Mouse (Mus musculus): ENCODE results near the gene Nrbf2. TPM values are rescaled to one million over a fixed set of nuclear protein-coding genes. Genes with fewer than 3 reads are reported as not detected.

Gene Nrbf2
- 8.3 TPM in 2 replicates for polyA plus RNA-seq (2012; rRNA removed)

DNA sequence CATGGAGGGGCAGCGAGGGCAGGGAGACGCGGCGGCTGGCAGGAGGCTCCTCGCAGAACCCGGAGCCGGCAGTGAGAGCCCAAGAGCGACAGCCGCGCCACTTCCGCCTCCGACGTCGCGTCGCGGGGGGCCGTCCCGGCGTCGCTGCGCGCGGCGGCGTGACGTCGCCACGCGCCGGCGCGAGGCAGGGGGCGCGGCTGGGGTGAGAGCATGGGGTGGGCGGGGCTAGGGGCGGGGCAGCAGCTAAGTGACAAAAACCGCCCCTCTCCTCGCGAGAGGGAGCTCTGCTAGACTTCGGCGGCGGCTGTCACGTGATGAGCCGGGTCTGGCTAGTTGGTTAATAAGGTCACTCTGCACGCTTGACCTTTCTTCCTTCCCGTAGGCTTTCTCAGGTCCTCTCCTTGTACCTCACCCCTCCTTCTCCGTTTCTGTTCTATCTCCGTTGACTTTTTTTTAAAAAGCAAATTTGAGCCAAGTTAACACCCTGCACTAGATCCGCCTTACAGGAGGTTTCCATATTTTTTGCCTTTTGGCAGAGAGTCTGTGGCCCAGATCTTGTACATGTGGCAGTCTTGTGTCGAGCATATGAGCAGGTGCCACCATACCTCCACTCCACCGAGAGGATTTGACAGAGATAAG, at the start of gene Nrbf2:
TSS of gene Nrbf2 (minus strand) at position 130 of the 639 bp plus-strand sequence.
- 1% methylated on average over 47 of the region's 52 CpGs for WGBS
- TF ChIP-seq CTCF (IDR thresholded peaks at IDR 0.05; ENCODE audit: insufficient read depth, low read length) (no peak), POLR2A (IDR thresholded peaks at IDR 0.05; ENCODE audit: borderline replicate concordance, extremely low read depth, low read depth, low read length) (peak; percentile 23; the same call in 1 of the 2 replicates)
- peaks cover 10% of the 10 kb centered on the region for H3K4me1 ChIP-seq (ENCODE audit: control insufficient read depth, insufficient read depth, low read length)
- peak within 1 kb of the TSS; percentile 81 for H3K4me3 ChIP-seq (replicated peaks; ENCODE audit: extremely low read depth, low read depth, low read length)
- DNase-seq, result peak; percentile 74

DNA sequence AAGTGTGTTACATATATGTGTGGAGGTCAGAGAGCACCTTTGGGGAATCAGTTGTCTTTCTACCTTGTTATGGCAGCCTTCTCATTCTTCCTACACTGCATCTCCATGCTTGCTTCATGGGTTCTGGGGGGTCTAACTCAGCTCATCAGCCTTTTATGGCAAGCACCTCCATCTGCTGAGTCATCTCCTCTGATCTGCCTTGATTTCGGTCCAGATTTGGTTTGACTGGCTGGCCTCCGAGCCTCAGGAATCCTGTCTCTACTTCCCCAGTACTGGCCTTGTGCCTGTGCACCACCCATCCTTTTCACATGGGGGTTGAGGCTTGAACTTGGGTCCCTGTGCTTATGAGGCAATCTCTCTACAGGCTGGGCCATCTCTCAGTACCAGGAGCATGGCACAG, 45.5 kb upstream of the Nrbf2 start:
- TF ChIP-seq POLR2A (IDR thresholded peaks at IDR 0.05; ENCODE audit: borderline replicate concordance, extremely low read depth, low read depth, low read length), result no peak
- TF ChIP-seq CTCF (IDR thresholded peaks at IDR 0.05; ENCODE audit: insufficient read depth, low read length), result no peak
- H3K4me1 ChIP-seq (ENCODE audit: control insufficient read depth, insufficient read depth, low read length), result no peaks in the 10 kb centered on the region
- H3K4me3 ChIP-seq (replicated peaks; ENCODE audit: extremely low read depth, low read depth, low read length), result no peak overlapping the region
- 47% methylated on average over 2 of the region's 2 CpGs for WGBS
- no peak for DNase-seq

DNA sequence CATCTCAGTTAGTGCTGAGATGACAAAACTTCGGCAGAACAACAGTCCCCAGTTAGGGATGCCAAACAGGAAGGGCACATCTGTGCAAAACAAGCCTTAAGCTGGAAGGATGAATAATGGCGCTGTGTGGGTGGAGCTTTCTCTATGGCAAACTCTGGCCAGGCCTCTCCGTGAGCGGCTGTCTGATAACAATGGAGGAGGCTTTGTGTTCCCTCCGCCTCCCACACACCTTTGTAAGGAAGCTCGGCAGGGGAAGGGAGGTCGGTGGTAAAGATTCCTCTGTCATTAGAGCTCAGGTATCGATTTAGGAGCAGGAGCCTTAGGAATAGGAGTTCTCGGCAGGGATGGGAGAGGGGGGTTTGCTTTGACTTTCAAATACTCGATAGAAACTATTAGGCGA, 44.6 kb upstream of the Nrbf2 start:
- DNase-seq, result no peak
- Histone ChIP-seq H3K4me3 (replicated peaks; ENCODE audit: extremely low read depth, low read depth, low read length) (no peak overlapping the region), H3K4me1 (ENCODE audit: control insufficient read depth, insufficient read depth, low read length) (no peaks in the 10 kb centered on the region)
- 47% methylated on average over 11 of the region's 11 CpGs for WGBS
- no peak for TF ChIP-seq POLR2A (IDR thresholded peaks at IDR 0.05; ENCODE audit: borderline replicate concordance, extremely low read depth, low read depth, low read length)
- TF ChIP-seq CTCF (IDR thresholded peaks at IDR 0.05; ENCODE audit: insufficient read depth, low read length), result no peak

DNA sequence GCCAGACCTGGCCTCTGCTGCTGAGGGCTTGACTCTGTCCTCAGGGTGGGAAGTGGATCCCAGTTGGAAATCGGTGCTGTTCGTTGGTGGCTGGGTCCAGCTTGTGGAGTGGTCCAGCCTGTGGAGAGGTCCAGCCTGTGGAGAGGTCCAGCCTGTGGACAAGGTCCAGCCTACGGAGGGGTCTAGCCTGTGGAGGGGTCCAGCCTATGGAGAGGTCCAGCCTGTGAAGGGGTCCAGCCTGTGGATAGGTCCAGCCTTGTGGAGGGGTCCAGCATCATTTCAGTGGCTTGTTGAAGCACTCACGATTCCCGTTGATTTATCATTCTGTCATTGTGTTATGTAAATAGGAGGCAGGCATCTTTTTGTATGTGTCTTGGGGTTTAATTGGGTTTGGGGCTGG, 43.1 kb upstream of the Nrbf2 start:
- Histone ChIP-seq H3K4me3 (replicated peaks; ENCODE audit: extremely low read depth, low read depth, low read length) (no peak overlapping the region), H3K4me1 (ENCODE audit: control insufficient read depth, insufficient read depth, low read length) (no peaks in the 10 kb centered on the region)
- 85% methylated on average over 5 of the region's 5 CpGs for WGBS
- no peak for TF ChIP-seq CTCF (IDR thresholded peaks at IDR 0.05; ENCODE audit: insufficient read depth, low read length)
- no peak for TF ChIP-seq POLR2A (IDR thresholded peaks at IDR 0.05; ENCODE audit: borderline replicate concordance, extremely low read depth, low read depth, low read length)
- DNase-seq, result no peak

DNA sequence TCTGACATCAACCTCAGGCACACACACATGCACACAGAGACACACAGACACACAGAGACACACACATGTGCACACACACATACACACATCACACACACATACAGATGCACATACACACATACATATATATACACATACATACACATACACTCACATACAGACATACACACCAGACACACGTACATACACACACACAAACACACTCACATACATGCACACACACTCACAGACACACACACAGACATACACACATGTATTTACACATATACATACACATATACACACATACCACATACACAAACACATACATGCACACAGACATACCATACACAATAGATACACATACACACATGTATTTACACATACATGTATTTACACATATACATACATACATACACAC, 38.9 kb upstream of the Nrbf2 start:
- 71% methylated on average over 1 of the region's 1 CpGs for WGBS
- DNase-seq, result no peak
- Histone ChIP-seq H3K4me1 (ENCODE audit: control insufficient read depth, insufficient read depth, low read length) (no peaks in the 10 kb centered on the region), H3K4me3 (replicated peaks; ENCODE audit: extremely low read depth, low read depth, low read length) (no peak overlapping the region)
- TF ChIP-seq CTCF (IDR thresholded peaks at IDR 0.05; ENCODE audit: insufficient read depth, low read length) (no peak), POLR2A (IDR thresholded peaks at IDR 0.05; ENCODE audit: borderline replicate concordance, extremely low read depth, low read depth, low read length) (no peak)

DNA sequence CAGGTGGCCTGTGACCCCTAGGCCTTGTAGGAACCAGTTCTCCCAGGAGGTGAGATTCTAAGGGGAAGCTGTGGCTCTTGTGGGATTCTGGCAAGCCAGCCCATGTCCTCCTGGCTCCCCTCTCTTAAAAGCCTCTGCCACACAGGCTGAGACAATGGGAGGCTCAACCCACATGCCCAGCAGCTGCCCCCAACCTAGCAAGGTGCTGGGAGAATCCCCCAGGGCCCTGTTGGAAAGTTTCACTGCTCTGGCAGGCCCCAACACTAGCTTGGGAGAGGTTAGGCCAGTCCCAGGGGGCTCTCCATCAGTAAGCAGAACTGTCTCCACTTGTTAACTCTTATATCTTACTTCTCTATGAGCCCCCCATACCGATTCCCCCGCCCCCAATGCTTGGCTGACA, 36.3 kb upstream of the Nrbf2 start:
- DNase-seq, result no peak
- Histone ChIP-seq H3K4me1 (ENCODE audit: control insufficient read depth, insufficient read depth, low read length) (no peaks in the 10 kb centered on the region), H3K4me3 (replicated peaks; ENCODE audit: extremely low read depth, low read depth, low read length) (no peak overlapping the region)
- 79% methylated on average over 2 of the region's 2 CpGs for WGBS
- TF ChIP-seq POLR2A (IDR thresholded peaks at IDR 0.05; ENCODE audit: borderline replicate concordance, extremely low read depth, low read depth, low read length) (no peak), CTCF (IDR thresholded peaks at IDR 0.05; ENCODE audit: insufficient read depth, low read length) (no peak)

DNA sequence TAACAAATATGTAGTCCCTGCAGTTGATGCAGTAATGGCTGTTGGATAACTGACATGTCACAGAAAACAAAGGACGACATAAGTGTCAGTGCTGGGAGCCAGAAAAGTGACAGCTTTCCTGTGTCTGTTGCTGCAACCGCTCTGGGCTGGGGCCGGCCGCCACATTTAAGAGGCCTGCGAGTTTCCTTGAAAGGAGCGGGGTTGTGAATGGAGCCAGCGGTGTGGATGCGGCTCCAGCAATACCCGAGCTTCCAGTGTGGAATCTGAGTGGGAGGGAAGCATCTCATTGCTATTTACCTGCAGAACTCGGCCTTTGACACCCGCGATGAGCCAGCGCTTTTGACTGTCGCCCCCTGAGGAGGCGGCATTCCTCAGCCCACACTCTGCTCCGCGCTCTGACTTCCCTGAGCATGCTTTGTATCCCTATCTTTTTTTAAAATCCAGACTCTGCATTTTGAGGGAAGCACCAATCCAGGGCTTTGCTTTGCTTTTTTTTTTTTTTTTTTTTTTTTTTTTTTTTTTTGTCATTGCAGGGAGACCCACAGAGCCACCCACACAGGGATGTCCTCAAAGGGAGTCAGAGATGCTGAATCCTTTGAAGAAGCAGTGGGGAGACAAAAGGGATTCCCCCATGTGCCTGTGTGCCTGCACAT, 35.2 kb upstream of the Nrbf2 start:
- WGBS, result 42% methylated on average over 17 of the region's 17 CpGs
- no peaks in the 10 kb centered on the region for H3K4me1 ChIP-seq (ENCODE audit: control insufficient read depth, insufficient read depth, low read length)
- no peak overlapping the region for H3K4me3 ChIP-seq (replicated peaks; ENCODE audit: extremely low read depth, low read depth, low read length)
- no peak for DNase-seq
- TF ChIP-seq CTCF (IDR thresholded peaks at IDR 0.05; ENCODE audit: insufficient read depth, low read length), result no peak
- TF ChIP-seq POLR2A (IDR thresholded peaks at IDR 0.05; ENCODE audit: borderline replicate concordance, extremely low read depth, low read depth, low read length), result no peak

DNA sequence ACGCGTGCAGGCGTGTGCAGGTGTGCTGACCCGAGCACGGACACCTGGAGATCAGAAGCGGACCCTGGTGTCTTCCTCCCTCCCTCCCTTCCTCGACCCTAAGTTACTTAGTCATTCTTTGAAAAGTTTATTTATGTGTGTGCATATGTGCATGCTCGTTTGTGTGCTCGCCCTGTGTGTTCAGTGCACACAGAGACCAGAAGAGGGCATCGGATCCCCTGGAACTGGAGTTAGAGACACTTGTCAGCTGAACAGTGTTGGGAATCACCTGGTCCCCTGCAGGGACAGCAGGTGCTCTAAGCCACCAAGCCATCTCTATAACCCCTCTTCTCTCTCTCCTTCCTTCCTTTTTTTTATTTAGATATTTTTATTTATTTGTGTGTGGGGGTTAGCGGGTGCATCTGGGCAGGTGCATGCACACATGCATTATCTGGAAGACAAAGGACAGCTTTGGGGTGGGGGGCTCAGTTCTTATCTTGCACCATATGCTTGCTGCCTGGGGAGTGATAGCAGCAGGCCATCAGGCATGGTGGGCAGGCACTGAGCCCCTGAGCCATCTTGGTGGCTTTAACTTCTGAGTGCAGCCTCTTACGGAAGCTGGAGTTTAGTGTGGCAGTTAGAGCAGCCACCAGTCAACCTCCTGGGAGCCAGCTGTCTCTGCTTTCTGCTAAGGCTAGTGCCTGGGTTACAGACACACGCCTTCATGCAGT, 34.1 kb upstream of the Nrbf2 start:
- WGBS, result 87% methylated on average over 13 of the region's 13 CpGs
- TF ChIP-seq CTCF (IDR thresholded peaks at IDR 0.05; ENCODE audit: insufficient read depth, low read length) (no peak), POLR2A (IDR thresholded peaks at IDR 0.05; ENCODE audit: borderline replicate concordance, extremely low read depth, low read depth, low read length) (no peak)
- peaks cover 2% of the 10 kb centered on the region; the same call in 1 of the 2 replicates for H3K4me1 ChIP-seq (ENCODE audit: control insufficient read depth, insufficient read depth, low read length)

DNA sequence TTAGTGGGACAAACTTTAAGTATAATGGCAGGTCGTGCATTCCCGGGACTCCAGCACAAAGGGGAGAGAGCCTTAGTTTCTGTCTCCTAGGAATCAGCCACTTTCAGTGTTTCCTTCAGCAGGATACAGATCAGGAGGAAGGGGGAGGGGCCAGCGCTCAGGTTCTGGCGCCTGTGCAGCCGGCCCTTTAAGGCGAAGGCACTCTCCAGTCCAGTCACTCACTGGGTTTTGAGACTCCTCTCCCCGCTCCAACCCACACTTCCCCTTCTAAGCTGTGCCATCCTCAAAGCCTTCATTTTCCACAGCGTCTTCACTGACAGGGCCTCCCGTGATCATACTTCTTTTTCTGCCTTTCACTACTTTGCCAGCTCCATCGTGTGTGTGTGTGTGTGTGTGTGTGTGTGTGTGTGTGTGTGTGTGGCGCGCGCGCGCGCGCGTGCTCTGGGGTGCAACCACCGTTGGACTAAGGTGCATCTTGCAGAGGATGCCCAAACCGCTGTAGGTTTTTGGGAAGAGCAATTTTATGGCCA, 32.9 kb upstream of the Nrbf2 start:
- 7% methylated on average over 20 of the region's 20 CpGs for WGBS
- peaks cover 2% of the 10 kb centered on the region; the same call in 1 of the 2 replicates for H3K4me1 ChIP-seq (ENCODE audit: control insufficient read depth, insufficient read depth, low read length)
- DNase-seq, result peak; percentile 25
- no peak overlapping the region for H3K4me3 ChIP-seq (replicated peaks; ENCODE audit: extremely low read depth, low read depth, low read length)
- TF ChIP-seq CTCF (IDR thresholded peaks at IDR 0.05; ENCODE audit: insufficient read depth, low read length), result no peak

More for the DNA sequence above, 34.1 kb upstream of the Nrbf2 start:
- H3K4me3 ChIP-seq (replicated peaks; ENCODE audit: extremely low read depth, low read depth, low read length), result no peak overlapping the region
- DNase-seq, result no peak

Measured in lung, adult 2 months (tissue).